Mouse (Mus musculus) adrenal gland, postnatal 25 days (tissue): ENCODE measurements around the gene Magea2. TPM values are rescaled to one million over a fixed set of nuclear protein-coding genes. Genes with fewer than 3 reads are reported as not detected.
"Not testable (repeated sequence)": the region's sequence is repeated elsewhere in the genome, so short reads cannot be mapped to it uniquely, and the experiment has no call there.

Experiments
- DNase-seq: peaks from one replicate; pipeline ENCODE4 v3.0.0; 2021; ENCODE audit warnings: mixed read lengths
- long read RNA-seq: library from polyadenylated mRNA; stranded (forward); transcript quantifications from one replicate; pipeline ENCODE4 v2.0.0, GENCODE M21; 2021
- total RNA-seq: library from RNA; stranded (reverse); gene quantifications from 2 replicates; pipeline ENCODE4 v1.2.3, GENCODE M21; 2021

Magea2 gene
- total RNA-seq, result not detected in 2 replicates
- long read RNA-seq, result 0 reads

- not testable (repeated sequence) for DNase-seq
Measured at GRCm38 (mm10) chrX:155093566-155093965, at the start of gene Magea2. TSS of gene Magea2 (minus strand) at chrX:155093666.

- DNase-seq, result not testable (repeated sequence)
Measured at GRCm38 (mm10) chrX:155128312-155128711, 34.8 kb upstream of the Magea2 start, which contains the start of gene Cldn34b2. TSS of gene Cldn34b2 (minus strand) at chrX:155128412.

GRCm38 (mm10) chrX:155098024-155098423 is 4.6 kb upstream of the Magea2 start:
- DNase-seq, result no peak

- not testable (repeated sequence) for DNase-seq
Measured at GRCm38 (mm10) chrX:155089693-155090092, 3.8 kb downstream of the Magea2 start, which contains the start of gene Magea1. TSS of gene Magea1 (minus strand) at chrX:155089793.

- DNase-seq, result not testable (repeated sequence)
Measured at GRCm38 (mm10) chrX:155063045-155063444, 30.4 kb downstream of the Magea2 start, which contains the start of gene Magea5. TSS of gene Magea5 (minus strand) at chrX:155063145.

- DNase-seq, result not testable (repeated sequence)
Measured at GRCm38 (mm10) chrX:154995750-154996149, 97.7 kb downstream of the Magea2 start, which contains the start of gene Magea8. TSS of gene Magea8 (minus strand) at chrX:154995850.

Other genes with a start within 250 kb of the Magea2 start
- not detected in 2 replicates for gene Cldn34b1, start 203.4 kb downstream of the Magea2 start, total RNA-seq
- not detected in 2 replicates for gene Magea6, start 157.7 kb downstream of the Magea2 start, total RNA-seq
- not detected in 2 replicates for gene Magea3, start 144.2 kb downstream of the Magea2 start, total RNA-seq
- not detected in 2 replicates for gene Magea8, start 97.8 kb downstream of the Magea2 start, total RNA-seq
- not detected in 2 replicates for gene Magea5, start 30.5 kb downstream of the Magea2 start, total RNA-seq
- not detected in 2 replicates for gene Magea1, start 3.9 kb downstream of the Magea2 start, total RNA-seq
- not detected in 2 replicates for gene Cldn34b2, start 34.7 kb upstream of the Magea2 start, total RNA-seq
- gene Sat1, start 122.8 kb upstream of the Magea2 start, total RNA-seq, result 169 and 174 TPM in 2 replicates
- gene Acot9, start 168.8 kb upstream of the Magea2 start, total RNA-seq, result 43.7 and 47.6 TPM in 2 replicates
- 29.6 and 39.0 TPM in 2 replicates for gene Prdx4, start 247.1 kb upstream of the Magea2 start, total RNA-seq